Mouse (Mus musculus) myocyte (in vitro differentiated cells): ENCODE measurements around the gene Bub3.

ENCODE experiments used
- CEBPB ChIP-seq: IDR thresholded peaks from 2 replicates; pipeline ENCODE4 v1.6.1; 2011; ENCODE audit warnings: mild to moderate bottlenecking, moderate library complexity; ENCODE audit not compliant: poor library complexity, insufficient read depth, severe bottlenecking
- MAX ChIP-seq: IDR thresholded peaks from one replicate; pipeline ENCODE4 v1.6.1; 2011; ENCODE audit warnings: low read depth, mild to moderate bottlenecking, control low read depth
- POLR2A ChIP-seq: IDR thresholded peaks from one replicate; pipeline ENCODE4 v1.6.1; 2011; ENCODE audit warnings: low read depth, mild to moderate bottlenecking, control low read depth, moderate library complexity; ENCODE audit not compliant: insufficient read length
- POLR2AphosphoS2 ChIP-seq: IDR thresholded peaks from one replicate; pipeline ENCODE4 v1.6.1; 2011; ENCODE audit warnings: low read depth, control low read depth; ENCODE audit not compliant: insufficient read length
- REST ChIP-seq: IDR thresholded peaks from one replicate; pipeline ENCODE4 v1.6.1; 2011; ENCODE audit warnings: mild to moderate bottlenecking, control low read depth, moderate library complexity; ENCODE audit not compliant: insufficient read depth, insufficient read length

GRCm38 (mm10) chr7:131552781-131553180 lies 7.2 kb upstream of the Bub3 start:
- TF ChIP-seq POLR2A = no peak
- no peak for TF ChIP-seq REST
- TF ChIP-seq CEBPB = no peak
- no peak for TF ChIP-seq MAX
- no peak for TF ChIP-seq POLR2AphosphoS2
